ENCODE assay signal across 9 mouse cellular contexts in genomic region chr6:118195108-118195507, GRCm38 (mm10). TPM values are rescaled to one million over a fixed set of nuclear protein-coding genes. Genes with fewer than 3 reads are reported as not detected.
DNase-seq lines count a peak whose midpoint lies in the region; ATAC-seq lines count a peak whose summit lies in the region.
"Had no signal": no experiment of that assay in that cellular context is flagged by ENCODE, and none has a peak within 500 bp of the region (broad histone marks: within the 10 kb centered on the region; RNA-seq: fewer than 3 reads in every experiment).

No protein-coding gene starts in this region.

- H3K27me3 ChIP-seq in forebrain, embryonic 14.5 days (replicated peaks; ENCODE audit: control insufficient read depth, insufficient read depth, low read length): peaks cover 48% of the 10 kb centered on the region
- H3K27me3 ChIP-seq in forebrain, embryonic 13.5 days: peaks cover 75% of the 10 kb centered on the region
- peaks cover 31% of the 10 kb centered on the region for H3K27me3 ChIP-seq in midbrain, embryonic 16.5 days (ENCODE audit: control insufficient read depth, insufficient read depth, low read depth, low read length)

- peak; percentile 68 for DNase-seq in forebrain, embryonic 14.5 days (ENCODE audit: low spot score)
- peak; percentile 23 for DNase-seq in R1 (ENCODE audit: low read depth, low spot score)
- DNase-seq in embryo, embryonic 9.5 days (ENCODE audit: extremely low spot score): peak; percentile 51
- DNase-seq in heart, postnatal 4 days: peak; percentile 67
- peak; percentile 53 to 56 for DNase-seq in left cerebral cortex, adult 18-20 months (ENCODE audit: low spot score in 2 of 2)

- no peak overlapping the region for H3K27ac ChIP-seq in forebrain, embryonic 14.5 days (ENCODE audit: low read depth, low read length)
- H3K27ac ChIP-seq in forebrain, embryonic 13.5 days: no peak overlapping the region
- no peak overlapping the region for H3K27ac ChIP-seq in midbrain, embryonic 16.5 days (ENCODE audit: low read length)

- no peaks in the 10 kb centered on the region for H3K36me3 ChIP-seq in forebrain, embryonic 14.5 days (ENCODE audit: control insufficient read depth, insufficient read depth, low read length)
- H3K36me3 ChIP-seq in forebrain, embryonic 13.5 days (ENCODE audit: poor library complexity, severe bottlenecking): no peaks in the 10 kb centered on the region
- no peaks in the 10 kb centered on the region for H3K36me3 ChIP-seq in midbrain, embryonic 16.5 days (ENCODE audit: control insufficient read depth, insufficient read depth, low read length)
- H3K36me3 ChIP-seq: G1E had no signal

- no peak for ATAC-seq in forebrain, embryonic 14.5 days
- ATAC-seq in forebrain, embryonic 13.5 days: no peak
- ATAC-seq in midbrain, embryonic 16.5 days: peak; percentile 49; the same call in 1 of the 2 replicates
- no peak for ATAC-seq in monocyte, adult 5-6 weeks (replicated peaks; ENCODE audit: insufficient number of reproducible peaks, low FRiP score, low TSS enrichment, poor library complexity, severe bottlenecking)

- no peak overlapping the region for H3K9ac ChIP-seq in forebrain, embryonic 14.5 days (ENCODE audit: low read length)
- no peak overlapping the region for H3K9ac ChIP-seq in forebrain, embryonic 13.5 days
- H3K9ac ChIP-seq in midbrain, embryonic 16.5 days (ENCODE audit: low read depth, low read length): no peak overlapping the region

- H3K4me1 ChIP-seq in forebrain, embryonic 14.5 days (ENCODE audit: control insufficient read depth, insufficient read depth, low read length): no peaks in the 10 kb centered on the region
- peaks cover 16% of the 10 kb centered on the region for H3K4me1 ChIP-seq in forebrain, embryonic 13.5 days
- H3K4me1 ChIP-seq in midbrain, embryonic 16.5 days (ENCODE audit: control insufficient read depth, insufficient read depth, low read length): peaks cover 8% of the 10 kb centered on the region

- WGBS in forebrain, embryonic 14.5 days: 29% methylated on average over 8 of the region's 8 CpGs
- 29% methylated on average over 8 of the region's 8 CpGs for WGBS in forebrain, embryonic 13.5 days
- 24% methylated on average over 8 of the region's 8 CpGs for WGBS in midbrain, embryonic 16.5 days

- no peak overlapping the region for H3K4me3 ChIP-seq in forebrain, embryonic 14.5 days (ENCODE audit: low read depth, low read length)
- no peak overlapping the region for H3K4me3 ChIP-seq in forebrain, embryonic 13.5 days
- H3K4me3 ChIP-seq in midbrain, embryonic 16.5 days (ENCODE audit: low read depth, low read length): no peak overlapping the region

- H3K9me3 ChIP-seq in forebrain, embryonic 14.5 days (replicated peaks; ENCODE audit: control insufficient read depth, low read length): no peaks in the 10 kb centered on the region
- H3K9me3 ChIP-seq in forebrain, embryonic 13.5 days (replicated peaks): no peaks in the 10 kb centered on the region
- no peaks in the 10 kb centered on the region for H3K9me3 ChIP-seq in midbrain, embryonic 16.5 days (replicated peaks; ENCODE audit: control insufficient read depth, low read length, poor library complexity, severe bottlenecking)

- no peak overlapping the region for H3K4me2 ChIP-seq in forebrain, embryonic 14.5 days (ENCODE audit: low read length)
- H3K4me2 ChIP-seq in forebrain, embryonic 13.5 days: no peak overlapping the region
- peak overlapping the region; percentile 2; the same call in 1 of the 2 replicates for H3K4me2 ChIP-seq in midbrain, embryonic 16.5 days (ENCODE audit: low read length)

RNA-seq across cellular contexts. Expression of gene Ret, which starts 2.4 kb away (rescaled TPM):
- polyA plus RNA-seq in forebrain, embryonic 14.5 days (2014; fragmentation: Nextera tagmentation; extraction: Ambion mirVana): 0.75 and 1.2 TPM in 2 replicates
- 0.55 and 0.65 TPM in 2 replicates for polyA plus RNA-seq in forebrain, embryonic 13.5 days (2015; fragmentation: Nextera tagmentation; extraction: Ambion mirVana)
- total RNA-seq in heart, postnatal 4 days (2021): 1 to 10 TPM; 4.2 to 5.6 TPM
- total RNA-seq in left cerebral cortex, adult 18-20 months (2021): 1 to 10 TPM; 2.9 to 3.6 TPM
- polyA plus RNA-seq in midbrain, embryonic 16.5 days (2015; fragmentation: Nextera tagmentation; extraction: Ambion mirVana): 6.1 and 7.8 TPM in 2 replicates
- total RNA-seq in monocyte, adult 5-6 weeks (2017): 0.19 to 0.58 TPM (median 0.21 TPM) in 3 replicates
- polyA plus RNA-seq: G1E had no signal

RNA-seq across cellular contexts. Expression of gene Csgalnact2, which starts 56.2 kb away (rescaled TPM):
- 10.7 and 11.3 TPM in 2 replicates for polyA plus RNA-seq in forebrain, embryonic 14.5 days (2014; fragmentation: Nextera tagmentation; extraction: Ambion mirVana)
- 7.5 and 8.3 TPM in 2 replicates for polyA plus RNA-seq in forebrain, embryonic 13.5 days (2015; fragmentation: Nextera tagmentation; extraction: Ambion mirVana)
- 10 to 100 TPM; 20.9 to 21.1 TPM for total RNA-seq in heart, postnatal 4 days (2021)
- 10 to 100 TPM; 11.0 to 11.6 TPM for total RNA-seq in left cerebral cortex, adult 18-20 months (2021)
- 10.4 and 11.8 TPM in 2 replicates for polyA plus RNA-seq in midbrain, embryonic 16.5 days (2015; fragmentation: Nextera tagmentation; extraction: Ambion mirVana)
- 131 to 223 TPM (median 204 TPM) in 3 replicates for total RNA-seq in monocyte, adult 5-6 weeks (2017)
